Mouse (Mus musculus) megakaryocyte, adult 5-6 weeks (primary cell): Measurements from ENCODE around the gene Mageb4. TPM values are rescaled to one million over a fixed set of nuclear protein-coding genes. Genes with fewer than 3 reads are reported as not detected.
"Not testable (repeated sequence)": the region's sequence is repeated elsewhere in the genome, so short reads cannot be mapped to it uniquely, and the experiment has no call there.

ENCODE experiments used
- ATAC-seq: 2 replicates; pipeline ENCODE4 v1.8.0; 2016; ENCODE audit warnings: mild to moderate bottlenecking, inconsistent platforms; ENCODE audit not compliant: poor library complexity, severe bottlenecking
- total RNA-seq, 2 experiments: library from RNA; stranded (forward) in 1 of 2; stranded (reverse) in 1 of 2; fragments of 153-499, 151-499 nt in 1 of 2; fragments of 221-1000, 200-1000 nt in 1 of 2; gene quantifications; 2 replicates each; pipeline versions ENCODE4 v1.2.3 to v1.2.4; 2015 to 2017

Mageb4 gene
- total RNA-seq (2015) (not detected in 2 replicates), total RNA-seq (2017) (not detected in 2 replicates)

- not testable (repeated sequence) for ATAC-seq
Observed at GRCm38 (mm10) chrX:86304993-86305392, at the start of gene Mageb4. Mageb4 (minus strand) TSS chrX:86305093.

GRCm38 (mm10) chrX:86284597-86284996, 20.3 kb downstream of the Mageb4 start:
- ATAC-seq: not testable (repeated sequence)

DNA sequence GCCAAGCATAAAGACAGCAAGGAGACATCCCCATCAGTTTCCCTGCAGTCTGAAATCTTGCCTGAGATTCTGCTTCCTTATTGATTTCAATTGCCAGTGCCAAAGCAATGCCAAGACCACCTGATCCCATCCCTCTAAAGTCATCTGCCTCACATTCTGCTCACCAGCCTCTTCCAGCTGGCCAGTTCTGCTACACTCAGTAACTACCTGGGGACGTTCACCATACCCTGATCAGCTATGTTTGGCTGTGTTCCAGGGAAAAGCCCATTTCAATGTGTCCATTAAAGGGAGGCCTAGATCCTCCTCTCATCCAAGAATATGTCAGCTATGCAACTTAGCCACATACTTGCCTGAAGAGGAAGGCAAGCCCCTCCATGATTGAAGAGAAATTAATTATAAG, 58.9 kb downstream of the Mageb4 start:
- ATAC-seq: not testable (repeated sequence)

- no peak for ATAC-seq
Observed at GRCm38 (mm10) chrX:86237246-86237645, 67.6 kb downstream of the Mageb4 start.

Other genes with a start within 250 kb of the Mageb4 start
- gene Nr0b1, start 113.3 kb downstream of the Mageb4 start, total RNA-seq (2015): not detected in 2 replicates
- gene Nr0b1, start 113.3 kb downstream of the Mageb4 start, total RNA-seq (2017): not detected in 2 replicates